Mouse (Mus musculus) embryonic facial prominence, embryonic 14.5 days (tissue): Measurements from ENCODE around the gene Akr1c18. TPM values are rescaled to one million over a fixed set of nuclear protein-coding genes. Genes with fewer than 3 reads are reported as not detected.
"Not testable (repeated sequence)": the region's sequence is repeated elsewhere in the genome, so short reads cannot be mapped to it uniquely, and the experiment has no call there.

Experiments
- ATAC-seq: fragments of 200-750 bp; cut with Nextera tagmentation; 2 replicates; pipeline ENCODE4 v1.8.0; 2017; ENCODE audit warnings: low read depth, moderate number of reproducible peaks, moderate TSS enrichment
- DNase-seq: peaks from one replicate; pipeline ENCODE4 v3.0.0-alpha.2; 2015; ENCODE audit warnings: low spot score
- H3K27ac ChIP-seq: fragments of 300-500 bp; sonication (generic); replicated peaks from 2 replicates; pipeline ENCODE4 v1.5.1; 2014; ENCODE audit warnings: low read depth, mild to moderate bottlenecking, low read length, moderate library complexity
- H3K27me3 ChIP-seq: fragments of 300-500 bp; sonication (generic); replicated peaks from 2 replicates; pipeline ENCODE4 v1.6.1; 2014; ENCODE audit warnings: low read length; ENCODE audit not compliant: control insufficient read depth, insufficient read depth
- H3K36me3 ChIP-seq: fragments of 300-500 bp; sonication (generic); 2 replicates; pipeline ENCODE4 v1.6.1; 2014; ENCODE audit warnings: low read length, mixed read lengths; ENCODE audit not compliant: control insufficient read depth, insufficient read depth
- H3K4me1 ChIP-seq: fragments of 300-500 bp; sonication (generic); 2 replicates; pipeline ENCODE4 v1.6.1; 2014; ENCODE audit warnings: antibody characterized with exemption, low read length; ENCODE audit not compliant: control insufficient read depth, insufficient read depth
- H3K4me2 ChIP-seq: fragments of 300-500 bp; sonication (generic); 2 replicates; pipeline ENCODE4 v1.6.1; 2014; ENCODE audit warnings: low read depth, mild to moderate bottlenecking, low read length, moderate library complexity, mixed read lengths
- H3K4me3 ChIP-seq: fragments of 300-500 bp; sonication (generic); 2 replicates; pipeline ENCODE4 v1.5.1; 2014; ENCODE audit warnings: low read depth, mild to moderate bottlenecking, low read length
- H3K9ac ChIP-seq: fragments of 300-500 bp; sonication (generic); 2 replicates; pipeline ENCODE4 v1.6.1; 2014; ENCODE audit warnings: low read depth, mild to moderate bottlenecking, low read length, moderate library complexity, mixed read lengths
- H3K9me3 ChIP-seq: fragments of 300-500 bp; sonication (generic); 2 replicates; pipeline ENCODE4 v1.6.1; 2016; ENCODE audit warnings: low read length; ENCODE audit not compliant: control insufficient read depth
- WGBS: fragments of 180-500 bp; shearing (Covaris S2); extraction: QIAGEN DNeasy Blood & Tissue Kit; methylation state at CpG from one replicate; pipeline ENCODE4 v1.1.7; 2014; 5-methylcytosine and 5-hydroxymethylcytosine counted together
- polyA plus RNA-seq: library from polyadenylated mRNA; unstranded; fragments of >200 nt; fragmentation: Nextera tagmentation; extraction: Ambion mirVana; gene quantifications from 2 replicates; pipeline ENCODE4 v1.2.1, GENCODE M21; 2014

The Akr1c18 gene
- polyA plus RNA-seq, result 1.6 and 2.1 TPM in 2 replicates

- H3K27me3 ChIP-seq, result no peaks in the 10 kb centered on the region
- 79% methylated on average over 5 of the region's 5 CpGs for WGBS
- no peaks in the 10 kb centered on the region for H3K9me3 ChIP-seq
- no peak within 1 kb of the TSS for H3K4me3 ChIP-seq
- DNase-seq (peak; percentile 6), ATAC-seq (no peak)
- H3K36me3 ChIP-seq, result no peaks in the 10 kb centered on the region
- no peak within 1 kb of the TSS for H3K4me2 ChIP-seq
- no peak within 1 kb of the TSS for H3K27ac ChIP-seq
- H3K4me1 ChIP-seq, result no peaks in the 10 kb centered on the region
- no peak within 1 kb of the TSS for H3K9ac ChIP-seq
Observed at GRCm38 (mm10) chr13:4150518-4150917, at the start of gene Akr1c18. Gene Akr1c18 (minus strand): TSS chr13:4150654.

- Histone ChIP-seq H3K9me3 (no peaks in the 10 kb centered on the region), H3K27ac (no peak overlapping the region), H3K27me3 (no peaks in the 10 kb centered on the region), H3K9ac (no peak overlapping the region), H3K4me2 (no peak overlapping the region), H3K36me3 (no peaks in the 10 kb centered on the region), H3K4me1 (no peaks in the 10 kb centered on the region), H3K4me3 (no peak overlapping the region)
- no peak for DNase-seq
- WGBS, result 83% methylated on average over 3 of the region's 3 CpGs
- ATAC-seq, result no peak
Observed at GRCm38 (mm10) chr13:4192511-4192910, 42.1 kb upstream of the Akr1c18 start.

GRCm38 (mm10) chr13:4190904-4191303 lies 40.5 kb upstream of the Akr1c18 start, which contains the start of gene Akr1c13:
Gene Akr1c13 (plus strand): TSS chr13:4191150.
- 65% methylated on average over 3 of the region's 3 CpGs for WGBS
- Histone ChIP-seq H3K9ac (no peak within 1 kb of the TSS), H3K36me3 (no peaks in the 10 kb centered on the region), H3K4me3 (no peak within 1 kb of the TSS), H3K9me3 (no peaks in the 10 kb centered on the region), H3K27me3 (no peaks in the 10 kb centered on the region), H3K4me2 (no peak within 1 kb of the TSS), H3K4me1 (no peaks in the 10 kb centered on the region), H3K27ac (no peak within 1 kb of the TSS)
- ATAC-seq (no peak), DNase-seq (peak; percentile 32)

GRCm38 (mm10) chr13:4188174-4188573 lies 37.7 kb upstream of the Akr1c18 start:
- no peaks in the 10 kb centered on the region for H3K9me3 ChIP-seq
- H3K9ac ChIP-seq, result no peak overlapping the region
- WGBS, result 75% methylated on average over 2 of the region's 2 CpGs
- no peak for ATAC-seq
- no peak overlapping the region for H3K27ac ChIP-seq
- no peaks in the 10 kb centered on the region for H3K27me3 ChIP-seq
- peak; percentile 17 for DNase-seq
- no peak overlapping the region for H3K4me3 ChIP-seq
- H3K36me3 ChIP-seq, result no peaks in the 10 kb centered on the region
- H3K4me1 ChIP-seq, result no peaks in the 10 kb centered on the region
- no peak overlapping the region for H3K4me2 ChIP-seq

- 79% methylated on average over 7 of the region's 7 CpGs for WGBS
- not testable (repeated sequence) for H3K27me3 ChIP-seq, H3K4me3 ChIP-seq, H3K36me3 ChIP-seq, H3K4me2 ChIP-seq, H3K9me3 ChIP-seq, H3K4me1 ChIP-seq, H3K9ac ChIP-seq, ATAC-seq, H3K27ac ChIP-seq
- peak; percentile 3 for DNase-seq
Observed at GRCm38 (mm10) chr13:4186641-4187411, 36.4 kb upstream of the Akr1c18 start.

GRCm38 (mm10) chr13:4183116-4183515 lies 32.7 kb upstream of the Akr1c18 start:
- no peak for ATAC-seq
- no peaks in the 10 kb centered on the region for H3K36me3 ChIP-seq
- H3K27ac ChIP-seq, result no peak overlapping the region
- H3K4me3 ChIP-seq, result no peak overlapping the region
- DNase-seq, result peak; percentile 26
- WGBS, result 65% methylated on average over 9 of the region's 9 CpGs
- H3K4me2 ChIP-seq, result no peak overlapping the region
- H3K27me3 ChIP-seq, result no peaks in the 10 kb centered on the region
- no peak overlapping the region for H3K9ac ChIP-seq
- no peaks in the 10 kb centered on the region for H3K9me3 ChIP-seq
- no peaks in the 10 kb centered on the region for H3K4me1 ChIP-seq

GRCm38 (mm10) chr13:4181321-4181720 lies 30.9 kb upstream of the Akr1c18 start:
- H3K9ac ChIP-seq, ATAC-seq, H3K27ac ChIP-seq, H3K4me1 ChIP-seq, H3K4me3 ChIP-seq, H3K9me3 ChIP-seq, H3K27me3 ChIP-seq, DNase-seq, H3K36me3 ChIP-seq, H3K4me2 ChIP-seq: not testable (repeated sequence)
- 90% methylated on average over 4 of the region's 4 CpGs for WGBS

- H3K9me3 ChIP-seq, result no peaks in the 10 kb centered on the region
- no peaks in the 10 kb centered on the region for H3K4me1 ChIP-seq
- H3K4me2 ChIP-seq, result no peak overlapping the region
- H3K9ac ChIP-seq, result no peak overlapping the region
- WGBS, result 65% methylated on average over 2 of the region's 2 CpGs
- DNase-seq (peak; percentile 8), ATAC-seq (no peak)
- H3K27me3 ChIP-seq, result no peaks in the 10 kb centered on the region
- no peak overlapping the region for H3K4me3 ChIP-seq
- no peaks in the 10 kb centered on the region for H3K36me3 ChIP-seq
- no peak overlapping the region for H3K27ac ChIP-seq
Observed at GRCm38 (mm10) chr13:4172978-4173377, 22.5 kb upstream of the Akr1c18 start.

- Histone ChIP-seq H3K27ac (no peak overlapping the region), H3K9me3 (no peaks in the 10 kb centered on the region), H3K4me3 (no peak overlapping the region), H3K9ac (no peak overlapping the region), H3K4me1 (no peaks in the 10 kb centered on the region), H3K4me2 (no peak overlapping the region), H3K27me3 (no peaks in the 10 kb centered on the region), H3K36me3 (no peaks in the 10 kb centered on the region)
- WGBS, result 42% methylated on average over 1 of the region's 1 CpGs
- DNase-seq (no peak), ATAC-seq (no peak)
Observed at GRCm38 (mm10) chr13:4168006-4168405, 17.6 kb upstream of the Akr1c18 start.
